Mouse (Mus musculus): ENCODE data around the gene Scrn1. TPM values are rescaled to one million over a fixed set of nuclear protein-coding genes. Genes with fewer than 3 reads are reported as not detected.

Scrn1 gene
- polyA plus RNA-seq, 1 experiment: 40.6 TPM

DNA sequence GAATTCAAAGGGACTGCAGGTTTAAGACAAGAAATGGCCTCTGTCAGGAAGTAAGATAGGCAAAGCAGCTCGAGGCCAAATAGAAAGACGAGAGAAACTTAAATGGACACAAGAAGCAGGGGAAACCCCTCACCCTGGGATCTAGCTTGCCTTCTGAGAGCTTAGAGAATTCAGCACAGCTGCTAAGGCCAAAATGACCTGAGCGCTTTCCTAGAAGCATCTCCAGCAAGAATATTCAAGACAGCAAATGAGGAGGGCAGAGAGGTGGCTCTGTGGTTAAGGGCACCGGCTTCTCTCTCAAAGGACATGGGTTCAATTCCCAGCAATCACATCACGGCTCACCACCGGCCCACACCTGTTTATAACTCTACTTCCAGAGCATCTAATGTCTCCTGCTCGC, 29.2 kb downstream of the Scrn1 start:
- no peak overlapping the region for H3ac ChIP-seq (ENCODE audit: control insufficient read depth, insufficient read length, low read depth)
- no peaks in the 10 kb centered on the region for H3K27me3 ChIP-seq (ENCODE audit: control insufficient read depth, insufficient read depth, insufficient read length)
- TF ChIP-seq CEBPB (IDR thresholded peaks at IDR 0.05; ENCODE audit: low read depth) (no peak), USF1 (IDR thresholded peaks at IDR 0.05; ENCODE audit: low read depth) (no peak), MAX (IDR thresholded peaks at IDR 0.05) (no peak), FOSL1 (IDR thresholded peaks at IDR 0.05; ENCODE audit: insufficient read depth, low read length, poor library complexity, severe bottlenecking) (no peak), CTCF (IDR thresholded peaks at IDR 0.05; ENCODE audit: control insufficient read depth, insufficient read depth, insufficient read length) (no peak), MYOD1 (IDR thresholded peaks at IDR 0.05; ENCODE audit: control insufficient read depth, insufficient read length, low read depth) (no peak), MYOG (IDR thresholded peaks at IDR 0.05; ENCODE audit: control insufficient read depth, extremely low read depth, insufficient read length) (no peak)
- no peak overlapping the region for H3K4me3 ChIP-seq (ENCODE audit: insufficient read depth, poor library complexity, severe bottlenecking)
- no peaks in the 10 kb centered on the region for H3K79me2 ChIP-seq (ENCODE audit: control insufficient read depth, insufficient read depth)
- no peaks in the 10 kb centered on the region for H3K79me3 ChIP-seq (ENCODE audit: low read depth)
- H3K36me3 ChIP-seq (ENCODE audit: control insufficient read depth, insufficient read depth): no peaks in the 10 kb centered on the region

DNA sequence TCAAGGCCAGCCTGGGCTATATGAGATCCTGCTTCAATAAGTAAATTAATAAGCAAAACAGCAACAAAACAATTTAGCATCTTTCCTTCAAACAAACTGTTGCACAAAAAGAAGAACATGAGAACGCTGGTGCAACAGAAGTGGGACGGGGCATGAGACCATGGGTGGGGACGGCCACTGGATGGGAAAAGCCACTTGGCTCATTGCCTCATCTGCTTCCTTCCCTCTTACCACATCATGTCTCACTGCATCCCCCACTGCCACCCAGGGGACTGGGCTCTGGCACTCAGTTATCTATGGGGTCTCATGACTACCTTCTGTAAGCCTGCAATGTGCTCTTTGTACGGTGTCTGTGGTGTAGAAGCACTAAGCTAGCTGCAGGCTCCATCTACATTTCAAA, 30.8 kb downstream of the Scrn1 start:
- Histone ChIP-seq H3K79me2 (ENCODE audit: control insufficient read depth, insufficient read depth) (no peaks in the 10 kb centered on the region), H3K36me3 (ENCODE audit: control insufficient read depth, insufficient read depth) (no peaks in the 10 kb centered on the region), H3K79me3 (ENCODE audit: low read depth) (no peaks in the 10 kb centered on the region), H3K4me3 (ENCODE audit: insufficient read depth, poor library complexity, severe bottlenecking) (no peak overlapping the region), H3ac (ENCODE audit: control insufficient read depth, insufficient read length, low read depth) (no peak overlapping the region), H3K27me3 (ENCODE audit: control insufficient read depth, insufficient read depth, insufficient read length) (no peaks in the 10 kb centered on the region)
- TF ChIP-seq FOSL1 (IDR thresholded peaks at IDR 0.05; ENCODE audit: insufficient read depth, low read length, poor library complexity, severe bottlenecking) (no peak), MYOG (IDR thresholded peaks at IDR 0.05; ENCODE audit: control insufficient read depth, extremely low read depth, insufficient read length) (no peak), USF1 (IDR thresholded peaks at IDR 0.05; ENCODE audit: low read depth) (no peak), CTCF (IDR thresholded peaks at IDR 0.05; ENCODE audit: control insufficient read depth, insufficient read depth, insufficient read length) (no peak), MYOD1 (IDR thresholded peaks at IDR 0.05; ENCODE audit: control insufficient read depth, insufficient read length, low read depth) (no peak), CEBPB (IDR thresholded peaks at IDR 0.05; ENCODE audit: low read depth) (no peak), MAX (IDR thresholded peaks at IDR 0.05) (no peak)

DNA sequence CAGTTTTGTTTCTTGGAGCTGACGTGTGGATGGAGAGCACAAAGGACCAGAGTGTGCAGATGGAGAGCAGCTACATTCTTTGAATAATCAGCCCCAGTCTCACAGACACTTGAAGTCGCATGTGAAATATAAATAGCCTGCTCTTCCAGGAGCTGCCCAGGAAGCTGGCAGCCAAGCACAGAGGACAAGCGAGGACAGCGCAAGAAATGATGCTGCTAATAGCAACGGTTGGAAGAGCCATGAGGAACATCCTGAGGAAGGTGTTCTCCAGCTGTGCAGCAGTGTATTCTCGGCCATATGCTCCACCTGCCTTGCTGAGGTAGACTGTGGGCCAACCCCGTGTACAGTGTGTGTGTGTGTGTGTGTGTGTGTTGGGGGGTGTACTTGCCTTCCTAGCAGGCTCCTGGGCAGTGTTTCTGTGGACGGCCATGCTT, 35.2 kb downstream of the Scrn1 start:
- Histone ChIP-seq H3K79me3 (ENCODE audit: low read depth) (no peaks in the 10 kb centered on the region), H3K27me3 (ENCODE audit: control insufficient read depth, insufficient read depth, insufficient read length) (no peaks in the 10 kb centered on the region), H3K79me2 (ENCODE audit: control insufficient read depth, insufficient read depth) (no peaks in the 10 kb centered on the region), H3K36me3 (ENCODE audit: control insufficient read depth, insufficient read depth) (no peaks in the 10 kb centered on the region), H3K4me3 (ENCODE audit: insufficient read depth, poor library complexity, severe bottlenecking) (no peak overlapping the region), H3ac (ENCODE audit: control insufficient read depth, insufficient read length, low read depth) (no peak overlapping the region)
- no peak for TF ChIP-seq USF1 (IDR thresholded peaks at IDR 0.05; ENCODE audit: low read depth)
- TF ChIP-seq CEBPB (IDR thresholded peaks at IDR 0.05; ENCODE audit: low read depth): no peak
- no peak for TF ChIP-seq MYOD1 (IDR thresholded peaks at IDR 0.05; ENCODE audit: control insufficient read depth, insufficient read length, low read depth)
- no peak for TF ChIP-seq MYOG (IDR thresholded peaks at IDR 0.05; ENCODE audit: control insufficient read depth, extremely low read depth, insufficient read length)
- no peak for TF ChIP-seq FOSL1 (IDR thresholded peaks at IDR 0.05; ENCODE audit: insufficient read depth, low read length, poor library complexity, severe bottlenecking)
- no peak for TF ChIP-seq MAX (IDR thresholded peaks at IDR 0.05)
- TF ChIP-seq CTCF (IDR thresholded peaks at IDR 0.05; ENCODE audit: control insufficient read depth, insufficient read depth, insufficient read length): no peak

GRCm38 (mm10) chr6:54530182-54530581, 36.1 kb downstream of the Scrn1 start:
- no peaks in the 10 kb centered on the region for H3K27me3 ChIP-seq (ENCODE audit: control insufficient read depth, insufficient read depth, insufficient read length)
- no peaks in the 10 kb centered on the region for H3K79me2 ChIP-seq (ENCODE audit: control insufficient read depth, insufficient read depth)
- no peaks in the 10 kb centered on the region for H3K79me3 ChIP-seq (ENCODE audit: low read depth)
- TF ChIP-seq MYOD1 (IDR thresholded peaks at IDR 0.05; ENCODE audit: control insufficient read depth, insufficient read length, low read depth) (no peak), MAX (IDR thresholded peaks at IDR 0.05) (no peak)
- H3K4me3 ChIP-seq (ENCODE audit: insufficient read depth, poor library complexity, severe bottlenecking): no peak overlapping the region
- H3ac ChIP-seq (ENCODE audit: control insufficient read depth, insufficient read length, low read depth): no peak overlapping the region
- H3K36me3 ChIP-seq (ENCODE audit: control insufficient read depth, insufficient read depth): no peaks in the 10 kb centered on the region

GRCm38 (mm10) chr6:54528666-54529065, 37.6 kb downstream of the Scrn1 start:
- H3K4me3 ChIP-seq (ENCODE audit: insufficient read depth, poor library complexity, severe bottlenecking): no peak overlapping the region
- no peak for TF ChIP-seq FOSL1 (IDR thresholded peaks at IDR 0.05; ENCODE audit: insufficient read depth, low read length, poor library complexity, severe bottlenecking)
- TF ChIP-seq USF1 (IDR thresholded peaks at IDR 0.05; ENCODE audit: low read depth): no peak
- no peak for TF ChIP-seq MYOD1 (IDR thresholded peaks at IDR 0.05; ENCODE audit: control insufficient read depth, insufficient read length, low read depth)
- TF ChIP-seq MYOG (IDR thresholded peaks at IDR 0.05; ENCODE audit: control insufficient read depth, extremely low read depth, insufficient read length): no peak
- no peak for TF ChIP-seq CEBPB (IDR thresholded peaks at IDR 0.05; ENCODE audit: low read depth)
- no peak for TF ChIP-seq MAX (IDR thresholded peaks at IDR 0.05)
- TF ChIP-seq CTCF (IDR thresholded peaks at IDR 0.05; ENCODE audit: control insufficient read depth, insufficient read depth, insufficient read length): no peak

DNA sequence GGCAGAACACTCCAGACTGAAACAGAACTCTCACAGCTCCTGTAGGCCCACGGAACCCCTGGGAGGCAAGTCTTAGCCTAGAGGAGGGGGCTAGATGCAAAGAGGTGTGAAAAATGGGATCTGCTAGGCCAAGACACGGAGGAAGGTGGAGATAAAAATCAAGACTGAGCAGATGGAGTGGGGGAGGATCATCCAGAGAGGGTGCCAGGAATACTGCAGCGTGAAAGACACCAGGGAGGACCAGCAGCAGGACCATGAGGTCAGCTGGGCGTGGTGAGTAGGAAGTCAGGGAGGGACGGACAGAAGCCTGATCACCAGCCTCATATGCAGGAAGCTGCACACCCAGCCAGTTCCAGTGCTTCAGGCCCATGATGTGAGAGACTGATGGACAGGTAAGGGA, 47.5 kb downstream of the Scrn1 start:
- no peak overlapping the region for H3K4me3 ChIP-seq (ENCODE audit: insufficient read depth, poor library complexity, severe bottlenecking)
- H3K79me2 ChIP-seq (ENCODE audit: control insufficient read depth, insufficient read depth): no peaks in the 10 kb centered on the region
- H3K27me3 ChIP-seq (ENCODE audit: control insufficient read depth, insufficient read depth, insufficient read length): no peaks in the 10 kb centered on the region
- H3K36me3 ChIP-seq (ENCODE audit: control insufficient read depth, insufficient read depth): no peaks in the 10 kb centered on the region
- no peak overlapping the region for H3ac ChIP-seq (ENCODE audit: control insufficient read depth, insufficient read length, low read depth)
- TF ChIP-seq MYOG (IDR thresholded peaks at IDR 0.05; ENCODE audit: control insufficient read depth, extremely low read depth, insufficient read length) (no peak), FOSL1 (IDR thresholded peaks at IDR 0.05; ENCODE audit: insufficient read depth, low read length, poor library complexity, severe bottlenecking) (no peak), MYOD1 (IDR thresholded peaks at IDR 0.05; ENCODE audit: control insufficient read depth, insufficient read length, low read depth) (no peak), USF1 (IDR thresholded peaks at IDR 0.05; ENCODE audit: low read depth) (no peak), MAX (IDR thresholded peaks at IDR 0.05) (no peak), CEBPB (IDR thresholded peaks at IDR 0.05; ENCODE audit: low read depth) (no peak), CTCF (IDR thresholded peaks at IDR 0.05; ENCODE audit: control insufficient read depth, insufficient read depth, insufficient read length) (no peak)
- H3K79me3 ChIP-seq (ENCODE audit: low read depth): no peaks in the 10 kb centered on the region

More at GRCm38 (mm10) chr6:54528666-54529065, 37.6 kb downstream of the Scrn1 start:
- no peaks in the 10 kb centered on the region for H3K36me3 ChIP-seq (ENCODE audit: control insufficient read depth, insufficient read depth)
- no peaks in the 10 kb centered on the region for H3K79me3 ChIP-seq (ENCODE audit: low read depth)
- no peaks in the 10 kb centered on the region for H3K27me3 ChIP-seq (ENCODE audit: control insufficient read depth, insufficient read depth, insufficient read length)
- H3ac ChIP-seq (ENCODE audit: control insufficient read depth, insufficient read length, low read depth): no peak overlapping the region
- H3K79me2 ChIP-seq (ENCODE audit: control insufficient read depth, insufficient read depth): no peaks in the 10 kb centered on the region
